Mouse (Mus musculus) olfactory bulb, adult 2 months (tissue): ENCODE measurements around the gene Tm4sf1.

Source experiments
- CTCF ChIP-seq: fragments of 200-500 bp; IDR thresholded peaks from 2 replicates; pipeline ENCODE4 v1.5.1; 2012; ENCODE audit warnings: low read depth, mild to moderate bottlenecking, low read length, moderate library complexity; ENCODE audit not compliant: insufficient read depth
- POLR2A ChIP-seq: fragments of 200-500 bp; IDR thresholded peaks from 2 replicates; pipeline ENCODE4 v1.6.1; 2012; ENCODE audit warnings: mild to moderate bottlenecking, low read depth, low read length, moderate library complexity; ENCODE audit not compliant: insufficient read depth

DNA sequence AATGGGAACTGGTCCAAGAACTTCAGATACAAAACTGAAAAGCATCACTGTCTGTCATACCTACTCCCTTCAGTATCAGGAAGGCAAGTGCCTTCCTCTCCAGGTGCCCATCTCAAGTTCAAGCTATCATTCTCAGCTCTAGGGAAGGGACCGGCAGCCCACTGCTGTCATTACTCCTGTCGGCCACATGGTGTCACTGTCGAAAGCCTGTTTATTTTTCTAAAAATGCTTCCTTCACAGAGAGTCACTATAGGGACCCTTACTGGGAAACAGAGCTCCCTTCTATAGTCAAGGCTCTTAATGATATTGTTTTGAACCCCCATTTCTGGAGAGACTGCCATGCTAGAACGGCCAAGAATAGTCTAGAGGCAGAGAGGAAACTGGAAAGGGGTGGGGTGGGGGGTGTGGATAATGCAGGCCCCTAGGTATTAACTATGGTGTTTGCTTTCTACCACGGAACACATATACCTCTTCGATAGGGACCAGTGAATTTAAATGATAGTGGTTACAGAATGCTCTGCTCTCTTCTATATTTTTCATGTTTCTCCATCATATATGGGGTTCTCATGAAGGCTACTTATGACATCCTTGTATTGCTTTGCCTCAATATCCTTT lies 34.1 kb downstream of the Tm4sf1 start:
- TF ChIP-seq CTCF (0 out of 2 replicates have a peak, but pooled peaks have one; percentile 20), POLR2A (no peak)
